Mouse (Mus musculus) bone marrow, adult 2 months (tissue): ENCODE measurements around the gene Rbm20.

ENCODE experiments used
- CTCF ChIP-seq: fragments of 200-500 bp; IDR thresholded peaks from 2 replicates; pipeline ENCODE4 v1.5.1; 2011; ENCODE audit warnings: low read length, control low read depth; ENCODE audit not compliant: control insufficient read depth, insufficient read depth
- POLR2A ChIP-seq: fragments of 200-500 bp; IDR thresholded peaks from 2 replicates; pipeline ENCODE4 v1.6.1; 2011; ENCODE audit warnings: low read depth, mild to moderate bottlenecking, control low read depth, low read length, borderline replicate concordance; ENCODE audit not compliant: control insufficient read depth

DNA sequence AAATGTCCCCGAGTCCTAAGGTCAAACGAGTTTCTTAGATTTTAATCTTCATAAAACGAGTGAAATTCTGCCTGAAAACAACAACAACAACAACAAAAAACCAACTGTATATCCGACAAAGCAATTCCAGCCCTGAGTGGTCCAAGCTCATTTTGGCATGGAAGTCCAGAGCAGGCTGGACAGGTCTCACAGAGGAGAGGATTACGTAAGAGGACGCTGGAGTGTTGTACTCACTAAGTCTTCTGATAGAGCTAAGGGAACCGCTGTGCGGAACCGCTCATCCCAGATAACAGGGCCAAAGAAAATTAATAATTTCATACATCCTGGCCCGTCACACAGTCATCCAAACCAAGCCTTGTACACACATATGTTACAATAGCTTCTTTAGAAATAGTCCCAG is 120.7 kb downstream of the Rbm20 start:
- TF ChIP-seq POLR2A (no peak), CTCF (no peak)
